Mouse (Mus musculus) ES-E14 (cell line): ENCODE data around the gene Olfr1424. TPM values are rescaled to one million over a fixed set of nuclear protein-coding genes. Genes with fewer than 3 reads are reported as not detected.

Experiments used
- DNase-seq: peaks from one replicate; pipeline ENCODE4 v3.0.0-alpha.2; 2013; ENCODE audit warnings: low read depth, low spot score
- H3K27ac ChIP-seq: 2 replicates; pipeline ENCODE4 v1.5.1; 2012; ENCODE audit warnings: low read depth, mild to moderate bottlenecking, low read length, moderate library complexity, mixed read lengths; ENCODE audit not compliant: poor library complexity, insufficient read depth, severe bottlenecking
- H3K36me3 ChIP-seq: 2 replicates; pipeline ENCODE4 v1.6.1; 2012; ENCODE audit warnings: mild to moderate bottlenecking, low read length, moderate library complexity, mixed read lengths; ENCODE audit not compliant: control insufficient read depth, poor library complexity, insufficient read depth, severe bottlenecking
- H3K4me1 ChIP-seq, 2 experiments: fragments of 150-350 bp in 1 of 2; sonication (generic) in 1 of 2; 2 replicates each; pipeline ENCODE4 v1.6.1; 2012; ENCODE audit warnings: low read length in 2 of 2, mild to moderate bottlenecking in 1 of 2, mixed read lengths in 1 of 2; ENCODE audit not compliant: control insufficient read depth in 2 of 2, insufficient read depth in 2 of 2, poor library complexity in 1 of 2
- H3K4me3 ChIP-seq, 2 experiments: fragments of 150-350 bp in 1 of 2; sonication (generic) in 1 of 2; 2 replicates each; pipeline ENCODE4 v1.5.1; 2012; ENCODE audit warnings: low read length in 2 of 2, low read depth in 1 of 2, mild to moderate bottlenecking in 1 of 2, mixed read lengths in 1 of 2; ENCODE audit not compliant: insufficient read depth in 1 of 2, poor library complexity in 1 of 2, severe bottlenecking in 1 of 2
- H3K9ac ChIP-seq: 2 replicates; pipeline ENCODE4 v1.6.1; 2012; ENCODE audit warnings: low read depth, mild to moderate bottlenecking, low read length, mixed read lengths; ENCODE audit not compliant: poor library complexity, insufficient read depth, severe bottlenecking
- H3K9me3 ChIP-seq: fragments of 150-350 bp; sonication (generic); 2 replicates; pipeline ENCODE4 v1.6.1; 2012; ENCODE audit warnings: low read depth, mild to moderate bottlenecking, low read length; ENCODE audit not compliant: control insufficient read depth, insufficient read depth
- CHD2 ChIP-seq: IDR thresholded peaks from 2 replicates; pipeline ENCODE4 v1.6.1; 2014; ENCODE audit warnings: mild to moderate bottlenecking, low read depth, low read length, inconsistent platforms
- HCFC1 ChIP-seq: IDR thresholded peaks from 2 replicates; pipeline ENCODE4 v1.6.1; 2012; ENCODE audit warnings: low read length, inconsistent platforms, borderline replicate concordance; ENCODE audit not compliant: insufficient read depth
- MAFK ChIP-seq: IDR thresholded peaks from 2 replicates; pipeline ENCODE4 v1.6.1; 2014; ENCODE audit warnings: mild to moderate bottlenecking, low read depth, low read length, inconsistent platforms; ENCODE audit not compliant: insufficient read depth
- ZC3H11A ChIP-seq: IDR thresholded peaks from 2 replicates; pipeline ENCODE4 v1.6.1; 2012; ENCODE audit warnings: low read depth, mild to moderate bottlenecking, inconsistent platforms, low read length, borderline replicate concordance
- ZNF384 ChIP-seq: IDR thresholded peaks from 2 replicates; pipeline ENCODE4 v1.6.1; 2012; ENCODE audit warnings: low read depth, low read length, inconsistent platforms
- in situ Hi-C, 2 experiments: fragments of 600-800 bp; cut with MboI; formaldehyde crosslinking; loops; one replicate each; pipeline ENCODE4 v1.15.1; 2025; ENCODE audit warnings: low sequenced_read_pairs in 2 of 2, inconsistent platforms in 1 of 2; ENCODE audit not compliant: unreplicated experiment in 2 of 2
- total RNA-seq: library from RNA; depleted of rRNA; stranded (reverse); fragments of 300-350 nt; gene quantifications from 2 replicates; pipeline ENCODE4 v1.2.3, GENCODE M21; 2012

Olfr1424 gene
- total RNA-seq, 1 experiment = not detected

GRCm38 (mm10) chr19:12012615-12013014 lies 49.9 kb downstream of the Olfr1424 start:
- H3K4me3 ChIP-seq = peak overlapping the region; percentile 52 to 68
- no peaks in the 10 kb centered on the region for H3K36me3 ChIP-seq
- no peaks in the 10 kb centered on the region for H3K9me3 ChIP-seq
- no peak for TF ChIP-seq ZNF384
- no peak for TF ChIP-seq HCFC1
- TF ChIP-seq MAFK = no peak
- no peak for TF ChIP-seq CHD2
- no peak for TF ChIP-seq ZC3H11A
- no peak overlapping the region for H3K9ac ChIP-seq
- H3K4me1 ChIP-seq = peaks cover 0 to 6% of the 10 kb centered on the region in 2 experiments; a peak in 1 of 4 replicates
- no peak for DNase-seq
- in situ Hi-C loops = loop anchor here in 1 of 2 experiments (25.0 kb wide), 1 partner anchor 775 kb away; the partner anchor contains the start of genes Lpxn and Zfp91
- no peak overlapping the region for H3K27ac ChIP-seq

- Histone ChIP-seq H3K9ac (peak overlapping the region; percentile 76), H3K4me3 (peak overlapping the region; percentile 68 to 71)
- peak; percentile 94 for DNase-seq
Measured at GRCm38 (mm10) chr19:12011560-12012556, 50.6 kb downstream of the Olfr1424 start.

DNA sequence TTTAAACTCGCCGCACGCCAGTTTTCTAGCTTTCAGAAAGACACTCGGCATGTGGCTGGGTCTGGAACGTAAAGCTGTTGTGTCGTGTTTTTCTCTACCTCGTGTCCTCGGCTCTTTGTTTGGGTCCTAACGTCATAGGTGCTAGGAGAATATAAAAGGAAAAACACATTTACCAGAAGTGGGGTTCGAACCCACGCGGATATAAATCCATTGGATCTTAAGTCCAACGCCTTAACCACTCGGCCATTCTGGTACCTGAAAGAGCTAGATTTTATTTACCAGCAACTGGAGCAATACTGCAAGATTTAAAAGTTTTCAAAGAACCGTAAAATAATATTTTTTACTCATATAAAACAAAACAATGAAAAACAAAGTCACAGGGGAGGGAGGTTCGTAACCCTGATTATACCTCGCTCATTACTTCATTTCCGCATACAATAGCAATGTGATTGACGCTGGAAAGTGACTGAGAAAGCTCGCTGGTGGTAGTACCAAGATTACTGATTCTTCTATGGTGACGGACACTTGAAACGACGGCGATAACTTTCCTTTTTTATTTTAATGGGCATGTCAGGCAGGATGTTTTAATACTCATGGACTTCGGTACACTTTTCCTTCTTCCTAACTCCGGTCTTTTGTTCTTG lies 51.4 kb downstream of the Olfr1424 start:
- in situ Hi-C loops = loop anchor here in 1 of 2 experiments (25.0 kb wide), 1 partner anchor 776 kb away; the partner anchor contains the start of genes Lpxn and Zfp91
- Histone ChIP-seq H3K4me3 (peak overlapping the region; percentile 68 to 71), H3K36me3 (no peaks in the 10 kb centered on the region), H3K27ac (no peak overlapping the region), H3K9me3 (no peaks in the 10 kb centered on the region), H3K4me1 (peaks cover 0 to 3% of the 10 kb centered on the region in 2 experiments; a peak in 1 of 4 replicates), H3K9ac (no peak overlapping the region; the same call in 1 of the 2 replicates)
- TF ChIP-seq ZC3H11A (no peak), MAFK (peak; percentile 90), ZNF384 (0 out of 2 replicates have a peak, but pooled peaks have one; percentile 3)
- peak; percentile 95 for DNase-seq

More at GRCm38 (mm10) chr19:12011560-12012556, 50.6 kb downstream of the Olfr1424 start:
- Histone ChIP-seq H3K9me3 (no peaks in the 10 kb centered on the region), H3K36me3 (no peaks in the 10 kb centered on the region), H3K27ac (peak overlapping the region; percentile 72; the same call in 1 of the 2 replicates), H3K4me1 (peaks cover 0 to 6% of the 10 kb centered on the region in 2 experiments; a peak in 1 of 4 replicates)
- in situ Hi-C loops = loop anchor here in 1 of 2 experiments (25.0 kb wide), 1 partner anchor 775 kb away; the partner anchor contains the start of genes Lpxn and Zfp91
- TF ChIP-seq CHD2 (0 out of 2 replicates have a peak, but pooled peaks have one; percentile 32), ZC3H11A (no peak), HCFC1 (no peak), MAFK (peak; percentile 79), ZNF384 (no peak)

- H3K9ac ChIP-seq = peak overlapping the region; percentile 58
- no peaks in the 10 kb centered on the region for H3K9me3 ChIP-seq
- no peak for DNase-seq
- peak overlapping the region; percentile 68 to 71 for H3K4me3 ChIP-seq
- no peaks in the 10 kb centered on the region for H3K36me3 ChIP-seq
- H3K4me1 ChIP-seq = no peaks in the 10 kb centered on the region; a peak in 1 of 4 replicates
- peak overlapping the region; percentile 1; the same call in 1 of the 2 replicates for H3K27ac ChIP-seq
- in situ Hi-C loops = loop anchor here in 1 of 2 experiments (25.0 kb wide), 1 partner anchor 777 kb away; the partner anchor contains the start of genes Lpxn and Zfp91
- TF ChIP-seq CHD2 (no peak), HCFC1 (no peak), ZNF384 (no peak)
Measured at GRCm38 (mm10) chr19:12010281-12010771, 52.2 kb downstream of the Olfr1424 start.
